Mouse (Mus musculus): ENCODE results near the gene Spata13.

DNA sequence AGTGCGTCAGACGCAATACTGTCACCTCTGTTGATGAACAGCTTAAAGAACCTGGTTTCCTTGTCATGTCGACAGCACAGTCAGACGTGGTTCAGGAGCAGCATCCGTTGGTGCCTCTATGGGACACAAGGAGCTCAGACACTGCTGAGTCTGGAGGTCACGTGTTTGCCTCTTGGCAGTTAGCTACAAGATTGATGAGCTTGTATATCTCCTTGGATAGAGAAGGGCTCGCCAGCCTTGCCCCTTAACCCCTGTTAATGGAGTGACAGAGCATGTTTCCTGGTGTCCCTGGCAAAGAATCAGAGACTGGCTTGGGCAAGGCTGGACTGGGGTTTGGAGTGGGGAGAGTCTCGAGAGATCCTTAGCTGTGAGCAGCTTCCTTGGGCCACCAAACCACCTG, 4.4 kb downstream of the Spata13 start:
- TF ChIP-seq CTCF (IDR thresholded peaks at IDR 0.05; ENCODE audit: extremely low read depth, insufficient read length, insufficient replicate concordance, low read depth, low read length) (no peak), POLR2A (IDR thresholded peaks at IDR 0.05; ENCODE audit: low read depth, low read length) (no peak)
